Mouse (Mus musculus) G1E (cell line): ENCODE results near the gene Ctnnbip1. TPM values are rescaled to one million over a fixed set of nuclear protein-coding genes. Genes with fewer than 3 reads are reported as not detected.
"Not testable (repeated sequence)": the region's sequence is repeated elsewhere in the genome, so short reads cannot be mapped to it uniquely, and the experiment has no call there.

Source experiments
- ATAC-seq: 2 replicates; pipeline ENCODE4 v1.8.0; 2016; ENCODE audit warnings: mild to moderate bottlenecking; ENCODE audit not compliant: insufficient number of reproducible peaks, poor library complexity, low FRiP score, severe bottlenecking; ENCODE audit errors: extremely low read depth
- DNase-seq: peaks from one replicate; pipeline ENCODE4 v3.0.0; 2012; ENCODE audit warnings: low spot score
- H3K27me3 ChIP-seq: 2 replicates; pipeline ENCODE4 v1.6.1; 2012; ENCODE audit warnings: mild to moderate bottlenecking, low read length, inconsistent platforms; ENCODE audit not compliant: insufficient read depth
- H3K36me3 ChIP-seq: replicated peaks from 2 replicates; pipeline ENCODE3; 2012; ENCODE audit warnings: mild to moderate bottlenecking, inconsistent platforms
- H3K4me1 ChIP-seq: 2 replicates; pipeline ENCODE4 v1.6.1; 2012; ENCODE audit warnings: low read depth, low read length, inconsistent platforms, mixed read lengths; ENCODE audit not compliant: insufficient read depth
- H3K4me3 ChIP-seq: 2 replicates; pipeline ENCODE4 v1.5.1; 2012; ENCODE audit warnings: low read depth, mild to moderate bottlenecking, inconsistent platforms, low read length, moderate library complexity, mixed read lengths
- H3K9me3 ChIP-seq: replicated peaks from 2 replicates; pipeline ENCODE4 v1.6.1; 2012; ENCODE audit warnings: inconsistent platforms
- CTCF ChIP-seq: IDR thresholded peaks from 2 replicates; pipeline ENCODE4 v1.5.1; 2012; ENCODE audit warnings: low read depth, low read length, inconsistent platforms, mixed read lengths
- GATA1 ChIP-seq: IDR thresholded peaks from 2 replicates; pipeline ENCODE4 v1.6.1; 2012; ENCODE audit warnings: borderline replicate concordance, low read length, inconsistent platforms, mixed read lengths
- GATA2 ChIP-seq: IDR thresholded peaks from 2 replicates; pipeline ENCODE4 v1.6.1; 2012; ENCODE audit warnings: low read depth, low read length, inconsistent platforms, borderline replicate concordance
- POLR2AphosphoS5 ChIP-seq: IDR thresholded peaks from 2 replicates; pipeline ENCODE4 v1.6.1; 2012; ENCODE audit warnings: low read depth, low read length, inconsistent platforms; ENCODE audit not compliant: insufficient replicate concordance
- TAL1 ChIP-seq: conservative IDR thresholded peaks from 2 replicates; pipeline ENCODE4 v1.6.1; 2012; ENCODE audit warnings: low read depth, low read length, inconsistent platforms, mixed read lengths
- polyA plus RNA-seq: library from polyadenylated mRNA; stranded (reverse); fragments of >175 nt; gene quantifications from 2 replicates; pipeline ENCODE4 v1.2.3, GENCODE M21; 2012
- total RNA-seq, 2 experiments: library from RNA; stranded (forward) in 1 of 2; stranded (reverse) in 1 of 2; fragments of 200-1000 nt in 1 of 2; fragments of >200 nt in 1 of 2; fragmentation: Nextera tagmentation in 1 of 2; gene quantifications; 2 replicates each; pipeline ENCODE4 v1.2.3; 2014 to 2017

The Ctnnbip1 gene
- total and polyA plus RNA-seq, 3 experiments = 0.98 to 2.9 (median 1.3) TPM

DNA sequence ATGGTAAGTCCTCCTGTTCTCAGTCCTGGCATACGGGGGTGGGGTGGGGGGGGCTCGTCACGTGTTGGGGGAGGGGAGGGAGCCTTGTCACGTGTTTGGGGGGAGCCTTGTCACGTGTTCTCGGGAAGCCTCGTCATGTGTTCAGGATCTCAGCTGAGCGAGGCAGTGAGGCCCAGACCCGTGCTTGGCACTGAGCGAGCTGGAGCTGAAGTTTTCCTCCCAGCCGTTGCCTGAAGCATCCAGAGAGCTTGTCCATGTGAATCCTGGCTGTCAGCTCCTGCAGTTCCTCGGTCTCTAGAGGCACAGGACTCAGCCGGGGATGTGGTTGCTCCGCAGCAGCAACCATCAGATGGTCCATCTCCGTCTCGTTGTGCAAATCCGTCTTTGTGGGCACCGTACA is 88.0 kb downstream of the Ctnnbip1 start:
- Histone ChIP-seq H3K4me1 (no peaks in the 10 kb centered on the region), H3K27me3 (0 out of 2 replicates have a peak, but pooled peaks cover 2% of the 10 kb centered on the region), H3K9me3 (peaks cover 3% of the 10 kb centered on the region), H3K36me3 (no peaks in the 10 kb centered on the region), H3K4me3 (no peak overlapping the region)
- TF ChIP-seq TAL1 = no peak
- no peak for TF ChIP-seq GATA1
- no peak for TF ChIP-seq CTCF
- no peak for TF ChIP-seq POLR2AphosphoS5
- TF ChIP-seq GATA2 = no peak
- ATAC-seq (no peak), DNase-seq (no peak)

DNA sequence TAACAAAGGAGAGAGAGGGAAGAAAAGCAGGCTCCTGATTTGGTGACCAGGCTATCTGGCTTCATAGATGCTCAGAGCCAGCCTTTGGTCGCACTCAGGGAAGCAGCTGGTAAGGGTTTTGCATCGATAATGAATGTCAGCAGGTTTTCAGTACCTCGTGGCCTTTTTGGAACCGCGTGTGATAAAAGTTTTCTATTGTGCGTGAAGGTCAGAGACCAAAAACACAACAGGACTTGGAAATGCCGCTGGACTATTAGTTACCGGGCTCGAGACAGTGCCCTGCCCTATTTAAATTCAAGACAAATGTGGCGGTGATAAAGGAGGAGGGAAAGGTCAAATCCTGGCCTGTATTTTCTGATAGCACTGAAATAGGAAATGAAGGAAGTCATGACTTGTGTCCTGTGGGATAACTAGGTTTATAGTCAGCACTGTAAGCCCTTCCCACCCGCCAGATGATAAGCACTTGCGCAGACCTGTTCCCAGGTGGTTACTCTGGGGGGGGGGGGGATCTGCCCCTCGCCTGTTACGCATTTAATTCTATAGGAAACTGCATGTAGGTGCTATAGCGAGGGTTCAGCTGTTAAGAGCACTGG is 88.8 kb downstream of the Ctnnbip1 start:
- H3K9me3 ChIP-seq = peaks cover 3% of the 10 kb centered on the region
- H3K4me1 ChIP-seq = no peaks in the 10 kb centered on the region
- no peaks in the 10 kb centered on the region for H3K36me3 ChIP-seq
- DNase-seq = no peak
- ATAC-seq = no peak
- no peaks in the 10 kb centered on the region for H3K27me3 ChIP-seq
- no peak overlapping the region for H3K4me3 ChIP-seq
- TF ChIP-seq GATA1 (no peak), GATA2 (no peak), CTCF (no peak), POLR2AphosphoS5 (no peak), TAL1 (no peak)

DNA sequence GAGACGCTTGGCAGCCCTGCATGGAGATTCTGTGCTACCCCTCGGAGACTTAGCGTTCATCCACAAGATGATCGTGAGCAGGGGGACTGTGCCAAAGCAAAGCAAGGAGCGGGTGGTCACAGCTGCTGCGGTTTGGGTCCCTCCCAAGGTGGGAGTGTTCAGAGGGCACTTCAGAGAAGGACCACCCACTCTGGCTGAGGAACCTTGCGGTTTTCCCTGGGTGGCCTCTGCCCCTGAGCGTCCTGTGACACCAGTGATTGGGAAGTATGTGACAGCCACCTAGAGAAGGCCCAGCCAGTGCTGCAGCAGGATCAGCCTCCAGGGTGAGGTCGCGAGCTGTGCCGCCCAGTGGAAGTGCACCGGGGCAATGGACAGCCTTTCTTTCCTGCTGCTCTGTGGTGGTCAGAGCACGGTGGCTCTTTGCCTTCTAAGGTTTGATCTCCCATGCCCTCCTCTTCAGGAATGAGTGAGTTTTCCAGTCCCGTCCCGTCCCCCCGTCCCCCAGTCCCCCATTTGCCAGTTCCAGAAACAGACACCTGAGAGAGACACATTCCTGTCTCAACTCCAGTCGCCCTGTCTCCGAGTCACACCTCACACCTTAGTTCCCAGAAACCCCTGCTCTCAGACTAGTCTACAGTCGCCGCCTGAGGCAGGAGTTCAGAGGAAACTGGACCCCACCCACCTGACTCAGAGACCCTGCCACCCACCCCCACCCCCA is 89.7 kb downstream of the Ctnnbip1 start:
- TF ChIP-seq POLR2AphosphoS5 (no peak), GATA1 (no peak), CTCF (no peak), GATA2 (no peak), TAL1 (no peak)
- no peak for ATAC-seq
- Histone ChIP-seq H3K4me1 (no peaks in the 10 kb centered on the region), H3K4me3 (no peak overlapping the region), H3K36me3 (no peaks in the 10 kb centered on the region), H3K27me3 (no peaks in the 10 kb centered on the region), H3K9me3 (peaks cover 3% of the 10 kb centered on the region)
- no peak for DNase-seq

DNA sequence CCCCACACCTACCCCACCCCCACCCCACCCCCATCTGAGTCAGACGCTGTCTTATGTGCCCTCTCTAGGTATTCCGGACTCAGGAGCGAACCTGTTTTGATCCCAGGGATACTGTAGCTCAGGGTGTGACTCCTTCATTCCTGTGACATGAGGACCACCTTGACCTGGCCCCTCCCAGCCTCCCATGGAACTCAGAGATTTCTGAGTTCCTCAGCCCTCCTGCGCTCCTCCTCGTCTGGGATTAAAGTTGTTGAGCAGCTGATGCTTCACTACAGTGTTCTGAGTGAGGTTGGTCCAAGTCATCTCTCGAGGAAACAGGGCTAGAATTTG is 90.2 kb downstream of the Ctnnbip1 start:
- Histone ChIP-seq H3K27me3 (no peaks in the 10 kb centered on the region), H3K36me3 (no peaks in the 10 kb centered on the region), H3K9me3 (peaks cover 3% of the 10 kb centered on the region), H3K4me3 (no peak overlapping the region), H3K4me1 (no peaks in the 10 kb centered on the region)
- no peak for TF ChIP-seq POLR2AphosphoS5
- TF ChIP-seq TAL1 = no peak
- no peak for TF ChIP-seq GATA1
- TF ChIP-seq GATA2 = no peak
- ATAC-seq (no peak), DNase-seq (no peak)

DNA sequence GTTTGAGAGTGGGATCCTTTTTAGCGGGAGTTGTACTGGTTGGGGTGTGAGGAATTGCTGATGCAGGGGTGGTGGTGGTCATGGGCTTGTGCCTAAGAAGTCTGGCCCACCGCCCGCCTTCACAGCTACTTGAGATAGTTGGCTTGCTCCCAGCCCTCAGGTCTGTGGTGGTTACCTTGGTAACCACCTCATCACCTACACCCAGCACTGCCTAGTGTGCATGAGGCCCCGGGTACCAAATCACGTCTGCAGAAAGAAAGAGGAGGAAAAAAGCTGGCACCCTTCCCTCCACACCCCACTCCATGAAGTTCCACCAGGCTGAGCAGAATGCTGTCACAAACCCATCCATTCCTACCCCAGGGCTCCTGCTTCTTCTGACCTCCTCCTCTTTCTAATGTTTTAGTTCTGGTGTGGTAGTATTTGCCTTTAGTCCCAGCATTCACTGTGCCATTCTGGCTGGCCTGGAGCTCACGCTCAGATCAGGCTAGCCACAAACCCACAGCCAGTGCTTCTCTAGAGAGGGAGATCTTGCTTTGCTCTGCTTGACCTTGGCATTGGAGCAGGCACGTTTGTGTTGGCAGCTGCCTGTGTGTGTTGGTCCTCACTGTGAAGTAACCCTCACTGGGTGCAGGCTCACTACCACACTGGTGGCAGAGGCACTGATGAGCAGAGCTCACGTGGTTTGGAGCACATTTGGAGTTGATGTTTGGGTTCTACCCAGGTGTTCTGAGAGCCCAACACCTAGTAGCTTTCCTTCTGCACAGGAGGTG is 91.4 kb downstream of the Ctnnbip1 start:
- DNase-seq (no peak), ATAC-seq (no peak)
- H3K27me3 ChIP-seq = no peaks in the 10 kb centered on the region
- no peak for TF ChIP-seq POLR2AphosphoS5
- TF ChIP-seq GATA2 = no peak
- no peak for TF ChIP-seq GATA1
- no peak for TF ChIP-seq TAL1
- no peak for TF ChIP-seq CTCF
- H3K4me3 ChIP-seq = no peak overlapping the region
- H3K9me3 ChIP-seq = peaks cover 5% of the 10 kb centered on the region
- no peaks in the 10 kb centered on the region for H3K36me3 ChIP-seq
- H3K4me1 ChIP-seq = no peaks in the 10 kb centered on the region

DNA sequence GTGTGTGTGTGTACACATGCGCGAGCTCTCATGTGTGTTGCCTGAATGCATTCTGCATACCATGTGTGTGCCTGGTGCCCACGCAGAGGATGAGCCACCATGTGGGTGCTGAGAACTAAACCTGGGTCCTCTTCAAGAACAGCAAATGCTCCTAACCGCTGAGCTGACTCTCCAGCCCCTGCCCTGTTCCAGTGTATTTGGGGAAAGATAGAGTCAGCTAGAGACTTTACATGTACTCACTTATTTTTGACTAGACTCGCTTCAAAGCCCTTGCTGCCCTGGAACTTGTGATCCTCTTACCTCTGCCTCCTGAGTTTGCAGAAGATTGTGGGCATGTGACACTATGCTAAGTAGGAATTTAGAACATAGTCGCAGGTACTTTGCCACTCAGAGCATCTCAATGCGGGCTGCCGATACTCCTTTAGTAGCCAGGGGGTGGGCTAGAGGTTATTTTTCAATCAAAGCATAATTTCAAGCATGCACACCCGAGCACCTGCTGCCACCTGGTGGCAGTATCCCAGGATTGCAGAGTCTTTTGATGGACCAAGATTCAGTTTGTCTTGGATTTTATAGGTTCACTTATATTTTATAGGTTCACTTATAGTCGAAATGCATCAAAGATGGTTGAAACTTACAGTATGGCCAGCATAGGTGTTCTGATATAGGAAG is 93.5 kb downstream of the Ctnnbip1 start:
- H3K36me3 ChIP-seq = no peaks in the 10 kb centered on the region
- peaks cover 5% of the 10 kb centered on the region for H3K9me3 ChIP-seq
- no peaks in the 10 kb centered on the region for H3K4me1 ChIP-seq
- DNase-seq (no peak), ATAC-seq (no peak)
- no peak overlapping the region for H3K4me3 ChIP-seq
- no peaks in the 10 kb centered on the region for H3K27me3 ChIP-seq
- no peak for TF ChIP-seq GATA1
- no peak for TF ChIP-seq TAL1
- peak; percentile 27; the same call in 1 of the 2 replicates for TF ChIP-seq CTCF
- TF ChIP-seq POLR2AphosphoS5 = no peak

DNA sequence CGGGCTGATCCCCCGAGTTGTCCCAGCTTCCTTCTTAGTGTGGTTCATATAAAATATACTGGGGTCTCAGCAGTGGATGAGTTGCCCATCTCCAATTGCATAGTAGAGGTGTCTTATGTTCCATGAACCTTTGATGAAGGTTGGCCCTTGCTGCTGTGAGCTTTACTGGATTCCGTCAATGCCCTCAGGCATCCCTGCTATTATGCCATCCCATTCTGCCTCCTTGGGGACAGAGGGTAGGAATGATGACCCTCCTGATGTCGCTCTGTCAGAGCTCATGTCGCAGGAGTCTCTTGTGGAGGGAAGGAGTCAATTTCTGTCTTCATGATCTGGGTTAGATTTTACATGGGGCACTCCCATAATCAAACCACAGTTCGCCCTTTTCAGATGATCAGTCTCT is 95.5 kb downstream of the Ctnnbip1 start:
- H3K36me3 ChIP-seq, DNase-seq, H3K9me3 ChIP-seq, H3K4me1 ChIP-seq, H3K27me3 ChIP-seq, H3K4me3 ChIP-seq: not testable (repeated sequence)
- peak; percentile 54; the same call in 1 of the 2 replicates for ATAC-seq
